Mouse (Mus musculus) retina, postnatal 7 days (tissue): ENCODE results near the gene Dhx15.

ENCODE experiments used
- DNase-seq: peaks from one replicate; pipeline ENCODE4 v3.0.0-alpha.2; 2012; ENCODE audit warnings: low read depth, low spot score

Dhx15 gene

DNA sequence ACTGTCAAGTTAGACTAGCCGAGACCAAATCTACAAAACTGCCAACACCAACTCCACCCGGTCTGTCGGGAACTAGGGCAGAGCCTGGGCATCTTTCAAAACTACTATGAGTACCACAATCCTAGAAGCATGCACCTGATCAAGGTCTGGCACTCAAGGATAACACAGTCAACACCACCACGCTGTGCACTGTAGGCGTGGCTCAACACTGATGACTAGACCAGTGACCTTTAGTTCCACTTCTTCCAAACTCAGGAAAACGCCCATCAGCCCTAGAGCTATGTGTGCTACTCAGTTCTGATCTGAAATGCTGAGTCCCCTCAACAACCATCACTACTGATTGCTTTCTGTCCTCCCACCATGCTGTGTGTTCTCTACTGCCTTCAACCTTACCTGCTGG, 44.6 kb downstream of the Dhx15 start:
- no peak for DNase-seq

DNA sequence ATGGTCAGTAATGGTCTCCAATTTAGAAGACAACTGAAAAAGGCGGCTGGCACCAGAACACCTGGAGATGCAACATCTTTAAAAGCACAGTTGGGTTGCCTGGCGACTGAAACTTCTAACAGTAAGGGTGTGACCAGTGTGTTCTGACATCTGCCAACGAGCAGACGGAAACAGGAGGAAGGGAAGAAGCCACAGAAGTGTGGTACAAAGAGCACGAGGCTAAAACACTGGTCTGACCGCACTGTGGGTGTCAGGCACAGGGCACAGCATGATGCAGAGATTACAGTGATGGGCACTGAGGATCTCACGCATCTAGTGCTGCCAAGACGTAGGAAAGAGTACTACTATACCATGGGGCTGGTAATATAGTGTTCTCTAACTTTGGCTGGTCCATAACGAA, 48.4 kb downstream of the Dhx15 start:
- DNase-seq = no peak

DNA sequence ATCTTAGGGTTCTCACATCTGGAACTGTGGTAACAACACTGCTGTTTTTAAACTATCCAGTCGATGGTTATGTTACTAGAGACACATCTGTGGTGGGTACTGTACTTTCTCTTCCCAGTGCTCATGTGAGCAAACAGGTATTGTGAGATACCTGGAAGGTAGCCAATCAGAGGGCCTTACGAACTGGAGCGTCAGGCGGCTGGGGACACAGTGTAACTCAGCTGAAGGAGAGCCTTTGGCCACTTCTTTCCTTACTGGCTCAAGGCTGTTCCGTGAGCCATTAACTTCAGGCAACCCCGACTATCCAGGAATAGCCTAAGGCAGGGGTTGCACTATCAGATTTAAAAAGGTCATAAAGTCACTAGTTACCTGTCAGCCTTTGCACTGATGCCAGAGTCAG, 51.5 kb downstream of the Dhx15 start:
- no peak for DNase-seq

- DNase-seq = no peak
Measured at GRCm38 (mm10) chr5:52138134-52138533, 52.2 kb downstream of the Dhx15 start.

- DNase-seq = no peak
Measured at GRCm38 (mm10) chr5:52135460-52136141, 54.7 kb downstream of the Dhx15 start.

GRCm38 (mm10) chr5:52132840-52133239, 57.5 kb downstream of the Dhx15 start:
- no peak for DNase-seq

- no peak for DNase-seq
Measured at GRCm38 (mm10) chr5:52132092-52132491, 58.2 kb downstream of the Dhx15 start.

- no peak for DNase-seq
Measured at GRCm38 (mm10) chr5:52131389-52131788, 58.9 kb downstream of the Dhx15 start.

DNA sequence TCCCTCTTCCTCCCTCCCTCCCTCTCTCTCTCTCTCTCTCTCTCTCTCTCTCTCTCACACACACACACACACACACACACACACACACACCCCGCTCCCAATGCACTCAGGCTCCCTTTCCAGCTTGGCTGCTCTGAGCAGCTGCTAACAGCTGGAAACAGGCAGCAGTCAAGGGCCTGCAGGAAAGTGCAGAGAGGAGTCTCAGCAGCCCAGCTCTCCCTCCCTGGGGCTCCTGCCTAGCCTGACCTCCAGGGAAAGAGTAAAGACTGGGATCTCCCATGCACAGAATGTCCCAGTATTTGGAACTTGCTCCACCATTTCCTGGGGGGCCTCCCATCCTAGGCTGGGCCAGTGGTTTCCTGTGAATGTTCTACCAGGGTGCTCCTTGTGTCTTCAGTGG, 59.8 kb downstream of the Dhx15 start:
- no peak for DNase-seq

GRCm38 (mm10) chr5:52126263-52126662, 64.1 kb downstream of the Dhx15 start:
- DNase-seq = no peak

DNA sequence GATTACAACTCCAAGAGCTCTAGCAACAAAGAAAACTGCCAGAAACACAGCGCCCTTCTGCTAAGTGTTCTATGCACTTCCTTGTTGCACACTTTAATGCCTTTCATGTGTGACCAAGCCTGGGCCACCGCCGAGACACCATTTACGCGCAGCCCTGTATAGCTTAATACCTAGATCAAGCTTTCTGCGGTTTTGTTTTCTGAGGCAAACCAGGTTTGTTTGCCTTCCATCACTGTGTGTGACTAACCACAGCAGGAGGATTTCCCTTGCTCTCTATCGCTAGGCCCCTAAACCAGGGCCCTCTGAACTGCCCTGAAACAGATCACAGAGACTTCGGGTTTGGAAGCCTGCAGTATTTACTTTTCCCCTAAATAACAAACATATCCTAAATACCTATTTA, 64.5 kb downstream of the Dhx15 start:
- no peak for DNase-seq

GRCm38 (mm10) chr5:52122146-52122545, 68.2 kb downstream of the Dhx15 start:
- no peak for DNase-seq

DNA sequence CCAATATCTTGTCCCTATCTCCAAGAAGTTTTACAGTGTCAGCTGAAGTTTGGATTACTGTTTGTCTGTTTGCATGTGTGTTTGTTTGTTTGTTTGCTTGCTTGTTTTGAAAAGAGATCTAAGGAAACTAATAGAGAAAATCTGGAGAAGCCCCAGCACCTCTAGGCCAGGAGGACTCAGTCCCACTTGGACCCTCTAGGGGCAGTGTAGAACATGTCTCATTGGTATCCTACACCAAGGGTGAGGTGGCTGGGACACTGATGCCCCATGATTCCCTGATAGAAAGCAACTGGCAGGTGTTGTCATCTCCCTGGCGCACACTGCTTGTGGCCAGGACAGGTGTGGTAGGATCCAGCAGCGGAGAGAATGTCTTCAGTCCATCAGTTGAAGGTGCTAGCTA, 70.5 kb downstream of the Dhx15 start:
- DNase-seq = no peak

DNA sequence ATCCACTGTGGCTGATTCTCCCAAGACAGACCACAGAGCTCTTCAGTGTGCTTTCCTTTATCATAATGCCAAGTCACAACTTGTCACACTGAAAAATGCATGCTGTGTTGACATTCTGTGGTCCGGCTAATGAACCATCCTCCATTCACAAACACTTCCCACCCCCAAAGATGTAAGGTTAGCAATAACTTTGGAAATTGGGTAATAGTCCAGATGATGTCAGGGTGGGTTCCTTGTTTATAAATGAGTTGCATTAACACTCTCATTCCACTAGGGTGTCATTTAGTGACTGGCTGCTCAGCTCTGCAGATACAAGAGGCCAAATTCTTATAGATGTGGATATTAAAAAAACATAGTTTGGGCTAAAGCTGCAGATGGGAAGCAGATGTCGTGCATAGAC, 71.1 kb downstream of the Dhx15 start:
- DNase-seq = no peak

DNA sequence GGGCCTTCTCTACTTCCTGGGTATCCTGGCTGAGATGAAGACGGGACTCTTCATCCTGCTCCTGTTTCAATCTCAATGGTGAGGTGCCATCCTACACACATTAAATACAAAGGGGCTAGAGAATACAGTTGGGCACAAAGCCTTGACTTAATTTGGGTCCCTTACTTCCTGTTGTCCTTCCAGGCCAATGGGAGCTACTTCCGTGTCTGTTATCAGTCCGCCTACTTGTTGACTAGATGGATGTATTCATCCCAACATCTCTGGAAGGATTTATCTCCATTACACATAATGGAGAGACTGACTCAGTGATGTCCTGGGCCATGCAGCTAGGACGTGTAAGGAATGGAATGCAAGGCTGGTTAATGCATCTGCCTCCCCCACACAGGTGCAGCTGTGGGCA, 72.5 kb downstream of the Dhx15 start:
- DNase-seq = no peak

DNA sequence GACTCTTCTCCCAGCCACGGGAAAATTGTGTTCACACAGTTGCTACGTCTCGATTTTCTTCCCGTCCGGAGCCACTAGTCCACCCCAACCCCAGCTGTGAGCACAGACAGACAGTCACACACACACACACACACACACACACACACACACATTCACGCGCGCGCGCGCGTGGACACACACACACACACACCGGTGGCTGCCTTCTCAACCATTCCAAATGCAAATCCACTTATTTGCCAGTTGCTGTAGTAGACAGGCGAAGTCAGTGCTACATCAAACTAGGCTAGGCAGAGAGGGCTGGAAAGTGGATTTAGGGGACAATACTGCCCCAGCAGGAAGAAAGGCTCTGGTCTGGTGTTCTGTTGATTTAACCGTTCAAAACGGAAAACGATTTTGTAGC, 73.9 kb downstream of the Dhx15 start:
- DNase-seq = no peak

- peak; percentile 80 for DNase-seq
Measured at GRCm38 (mm10) chr5:52115821-52116317, 74.4 kb downstream of the Dhx15 start.

GRCm38 (mm10) chr5:52114751-52115451, 75.4 kb downstream of the Dhx15 start:
- DNase-seq = no peak

DNA sequence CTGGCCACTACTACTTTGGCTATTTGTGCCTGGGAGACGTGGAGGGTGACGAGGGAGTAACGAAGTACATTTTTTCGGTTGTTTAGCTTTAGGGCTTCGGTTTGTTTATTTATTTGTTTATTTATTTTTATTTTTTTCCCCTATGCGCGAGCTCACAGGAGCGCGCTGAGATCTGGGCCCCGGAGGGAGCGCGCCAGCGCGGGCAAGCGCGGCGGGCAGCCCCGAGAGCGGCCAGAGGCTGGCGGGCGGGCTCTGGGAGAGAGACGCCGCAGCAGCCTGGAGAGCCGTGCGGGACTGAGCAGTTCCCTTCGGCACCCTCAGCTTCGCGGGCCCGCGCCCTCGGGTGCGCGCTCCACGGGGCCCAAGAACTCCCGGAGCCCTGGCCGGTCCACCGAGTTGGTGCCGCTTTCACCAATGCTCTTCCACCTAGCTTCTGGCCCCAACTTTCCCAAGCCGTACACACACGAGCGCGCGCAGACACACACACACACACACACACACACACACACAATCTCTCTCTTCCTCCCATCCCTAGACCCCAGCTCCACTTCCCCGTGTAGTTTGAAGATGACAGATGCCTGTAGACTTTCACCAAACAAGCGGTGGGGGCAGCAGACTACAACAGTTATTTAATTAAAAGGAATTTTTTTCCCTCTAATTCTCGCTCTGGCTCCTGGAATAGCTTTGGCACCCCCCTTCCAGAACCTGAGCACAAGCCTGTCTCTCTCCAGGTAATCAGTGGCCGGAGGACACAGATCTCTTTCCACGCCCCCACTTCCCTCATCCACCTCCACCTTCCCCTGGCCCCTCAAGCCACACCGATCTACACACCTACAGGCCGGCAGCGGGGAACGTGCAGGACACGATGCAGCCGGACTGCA, 76.2 kb downstream of the Dhx15 start:
- DNase-seq = no peak

DNA sequence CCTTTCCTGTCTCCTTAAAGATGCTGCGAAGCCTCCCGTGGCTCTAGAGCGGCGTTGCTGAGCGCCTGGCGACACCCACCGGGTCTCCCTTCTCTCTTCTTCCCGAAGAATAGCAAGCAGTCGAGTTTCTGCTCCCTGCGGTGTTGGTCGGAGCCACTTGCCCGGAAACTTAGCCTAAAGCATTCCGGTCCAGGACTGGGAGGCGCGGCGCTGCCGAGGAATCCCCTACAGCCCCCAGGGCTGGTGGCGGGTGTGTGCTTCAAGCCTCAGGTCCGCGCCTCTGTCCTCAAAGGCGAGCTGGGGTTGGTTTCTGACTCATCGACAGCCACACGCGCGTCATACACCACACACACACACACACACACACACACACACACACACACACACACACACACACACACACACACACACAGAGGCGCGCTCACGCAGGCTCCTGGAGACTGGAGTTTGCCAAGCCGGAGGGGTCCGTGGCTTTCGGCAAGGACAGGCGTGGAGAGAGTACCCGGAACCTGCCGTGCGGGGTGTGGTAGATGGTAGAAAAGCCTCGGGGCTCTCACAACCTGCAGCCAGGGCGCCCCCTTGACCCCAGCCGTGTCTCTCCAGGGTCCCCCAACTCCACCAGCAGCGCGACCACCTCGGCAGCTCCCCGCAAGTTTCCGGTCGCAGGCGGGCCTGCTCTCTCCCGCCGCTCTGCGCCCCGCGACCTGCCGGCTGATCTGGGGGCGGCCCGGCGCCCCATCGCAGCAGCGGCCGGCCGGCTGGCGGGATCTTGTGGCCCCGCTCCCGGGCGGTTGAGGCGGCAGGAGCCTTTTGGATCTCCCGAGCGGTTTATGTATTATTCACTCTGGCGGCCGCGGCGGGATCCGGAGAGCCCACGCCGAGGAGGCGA, 77.1 kb downstream of the Dhx15 start:
- no peak for DNase-seq

- DNase-seq = no peak
Measured at GRCm38 (mm10) chr5:52112191-52112760, 78.0 kb downstream of the Dhx15 start.
